Mouse (Mus musculus) gastrocnemius, adult 8-10 months (tissue): ENCODE measurements around the gene Timm44. TPM values are rescaled to one million over a fixed set of nuclear protein-coding genes. Genes with fewer than 3 reads are reported as not detected.
"Not testable (repeated sequence)": the region's sequence is repeated elsewhere in the genome, so short reads cannot be mapped to it uniquely, and the experiment has no call there.

ENCODE experiments used
- DNase-seq, 2 experiments: peaks; one replicate each; pipeline ENCODE4 v3.0.0; 2022; ENCODE audit warnings: low spot score in 2 of 2
- total RNA-seq, 4 experiments: library from RNA; stranded (reverse); gene quantifications; 2 replicates each; pipeline ENCODE4 v1.2.4; 2022

The Timm44 gene
- total RNA-seq, 4 experiments from 2014 or later: 53.9 to 58.7 (median 54.8) TPM

DNA sequence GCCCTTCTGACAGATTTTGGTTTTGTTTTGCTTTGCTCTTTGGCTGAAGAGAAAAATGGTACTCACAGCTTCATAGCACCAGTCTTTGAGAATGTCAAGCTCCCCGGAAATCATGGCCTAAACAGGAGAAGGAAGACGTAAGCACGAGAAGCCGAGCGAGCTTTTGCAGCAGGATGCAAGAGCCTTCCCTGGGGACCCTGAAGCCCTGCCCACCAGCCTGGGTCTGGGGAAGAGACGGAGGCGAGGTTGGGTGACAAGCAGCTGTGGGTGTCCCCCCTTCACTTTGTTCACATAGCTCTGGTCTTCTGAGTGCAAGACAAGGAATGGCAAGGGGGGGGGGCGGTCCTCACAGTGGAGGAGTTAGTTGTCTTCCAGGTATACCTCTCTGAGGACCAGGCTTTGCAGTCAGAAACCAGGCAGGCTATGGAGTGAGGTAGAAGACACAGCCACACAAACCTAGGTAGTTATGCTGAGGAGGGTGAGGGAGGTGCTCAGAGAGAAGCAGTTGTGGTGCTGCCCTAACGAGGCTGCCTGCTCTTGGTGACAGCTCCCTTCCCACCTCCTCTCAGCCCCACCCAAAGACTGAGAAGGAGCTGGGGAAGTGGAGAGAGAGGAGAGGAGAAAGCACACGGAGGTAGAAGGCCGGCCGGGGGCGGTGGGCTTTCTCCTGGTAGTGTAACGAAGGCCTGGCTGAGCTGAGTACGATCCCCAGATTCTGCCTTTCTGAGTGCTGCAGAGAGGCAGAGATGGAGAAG is 10.4 kb downstream of the Timm44 start:
- no peak for DNase-seq

DNA sequence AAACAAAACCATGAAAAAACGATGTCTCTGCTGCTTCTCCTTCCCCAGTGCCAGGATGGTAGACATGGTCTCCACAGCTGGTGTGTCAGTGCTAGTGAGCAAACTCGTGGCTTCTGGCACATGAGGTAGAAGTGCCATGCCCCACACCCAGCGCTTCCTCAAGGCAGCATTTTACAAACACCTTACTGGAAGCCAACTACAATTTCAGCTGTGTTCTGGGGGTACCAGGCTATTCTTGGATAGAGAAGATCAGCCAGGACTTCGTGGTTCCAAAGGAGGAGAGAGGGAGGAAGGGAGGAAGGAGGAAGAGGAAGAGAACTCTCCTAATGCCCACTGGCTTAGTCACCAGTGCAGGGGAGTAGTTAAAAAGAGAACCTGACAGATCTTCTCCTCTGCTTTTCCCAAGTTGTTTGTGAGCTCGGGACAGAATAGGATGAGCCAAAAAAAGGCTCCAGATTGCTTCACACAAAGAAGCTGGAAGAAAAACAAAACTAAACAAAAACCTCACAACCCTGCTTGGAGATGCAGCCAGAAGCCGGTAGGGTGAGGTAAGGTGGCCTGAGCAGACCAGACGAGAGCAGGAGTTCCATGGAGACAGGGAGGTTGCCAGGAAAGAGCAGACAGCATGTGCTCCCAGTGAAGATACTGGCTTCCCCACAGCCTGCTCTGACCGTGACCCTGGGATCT is 12.5 kb downstream of the Timm44 start:
- DNase-seq: no peak

DNA sequence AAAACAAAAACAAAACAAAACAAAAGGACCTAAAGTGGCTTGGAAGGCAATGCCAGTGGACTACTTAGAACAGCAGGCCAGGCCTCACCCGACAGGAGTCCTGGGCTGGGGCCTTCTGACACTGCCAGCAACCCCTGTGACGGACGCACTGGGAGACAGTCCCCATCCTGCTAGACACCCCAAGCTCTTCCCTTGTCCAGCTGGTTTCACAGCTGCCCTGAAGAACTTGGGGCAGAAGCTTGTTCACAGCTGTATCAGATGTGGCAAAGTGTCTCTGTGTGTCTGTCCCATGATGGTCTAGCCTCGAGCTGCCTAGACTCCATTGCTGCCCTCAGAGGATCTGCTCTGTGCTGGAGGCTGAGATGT is 15.9 kb downstream of the Timm44 start:
- no peak for DNase-seq

GRCm38 (mm10) chr8:4259125-4259804 is 16.4 kb downstream of the Timm44 start, which contains the start of gene Ctxn1:
TSS of gene Ctxn1 (minus strand) at chr8:4259274.
- DNase-seq: peak; percentile 84 to 88

DNA sequence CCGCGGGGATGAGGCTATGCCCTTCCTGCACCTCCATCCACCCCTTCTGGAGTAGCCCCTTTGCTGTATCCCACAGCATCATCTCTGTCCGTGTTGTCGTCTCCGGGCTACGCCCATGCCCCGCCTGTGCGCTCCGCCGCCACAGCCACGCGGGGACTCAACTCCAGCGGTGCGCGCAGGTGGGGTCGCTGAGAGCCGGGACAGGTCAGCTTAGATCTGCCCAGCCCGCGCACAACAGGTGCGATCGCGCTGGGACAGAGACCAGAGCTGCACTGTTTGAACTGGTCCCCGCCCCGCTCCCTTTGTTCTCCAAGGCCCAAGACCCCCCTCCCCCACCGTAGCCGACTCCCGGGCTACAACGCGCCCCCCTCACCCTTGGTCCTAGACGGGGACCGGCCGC is 17.0 kb downstream of the Timm44 start:
- DNase-seq: no peak

GRCm38 (mm10) chr8:4258233-4258632 is 17.5 kb downstream of the Timm44 start:
- DNase-seq: peak in 1 of 2 experiments; percentile 50

DNA sequence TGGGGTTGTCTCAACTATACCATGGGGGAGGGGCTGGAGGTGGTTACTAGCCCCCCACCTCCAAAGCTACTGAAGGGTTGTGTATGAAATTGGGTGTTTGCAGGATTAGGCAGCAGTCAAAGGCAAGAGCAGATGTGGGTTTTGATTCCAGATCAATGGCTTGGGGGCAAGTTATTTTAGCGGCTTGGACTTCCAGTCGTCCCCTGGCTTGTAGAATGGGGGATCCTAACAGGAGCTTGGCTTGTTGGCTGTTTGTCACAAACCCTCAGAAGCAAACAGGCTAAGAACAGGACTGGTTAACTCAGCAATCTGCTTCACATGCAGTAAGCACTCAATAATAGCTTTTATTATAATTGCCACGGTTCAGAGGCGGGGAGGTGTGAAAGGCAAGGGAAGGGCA is 18.4 kb downstream of the Timm44 start:
- no peak for DNase-seq

DNA sequence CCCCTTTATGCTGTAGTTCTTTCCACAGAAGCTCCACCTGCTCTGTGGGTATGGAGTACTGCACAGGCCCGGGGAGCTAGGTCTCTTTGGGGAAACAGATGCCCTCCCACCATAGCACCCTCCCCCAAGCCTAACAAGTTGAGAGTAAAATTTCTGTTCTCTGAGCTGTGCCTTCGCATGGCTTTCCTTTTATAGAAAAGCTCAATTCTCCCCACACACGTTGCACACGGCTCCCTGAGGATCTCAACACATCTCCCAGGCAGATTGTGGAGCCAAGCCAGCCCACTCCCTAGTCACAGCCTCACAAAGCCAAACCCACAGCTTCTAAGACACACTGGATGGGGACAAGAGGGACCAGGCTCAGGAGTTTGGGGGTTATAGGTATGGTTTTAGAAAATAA is 18.8 kb downstream of the Timm44 start:
- DNase-seq: no peak

- not testable (repeated sequence) for DNase-seq
These were observed 20.2 kb downstream of the Timm44 start for GRCm38 (mm10) chr8:4255471-4255870.

GRCm38 (mm10) chr8:4254001-4254400 is 21.7 kb downstream of the Timm44 start:
- DNase-seq: no peak

- peak; percentile 88 to 93 for DNase-seq
These were observed 22.5 kb downstream of the Timm44 start, which contains the start of gene Snapc2 for GRCm38 (mm10) chr8:4252934-4253841. TSS of gene Snapc2 (plus strand) at chr8:4253080.

DNA sequence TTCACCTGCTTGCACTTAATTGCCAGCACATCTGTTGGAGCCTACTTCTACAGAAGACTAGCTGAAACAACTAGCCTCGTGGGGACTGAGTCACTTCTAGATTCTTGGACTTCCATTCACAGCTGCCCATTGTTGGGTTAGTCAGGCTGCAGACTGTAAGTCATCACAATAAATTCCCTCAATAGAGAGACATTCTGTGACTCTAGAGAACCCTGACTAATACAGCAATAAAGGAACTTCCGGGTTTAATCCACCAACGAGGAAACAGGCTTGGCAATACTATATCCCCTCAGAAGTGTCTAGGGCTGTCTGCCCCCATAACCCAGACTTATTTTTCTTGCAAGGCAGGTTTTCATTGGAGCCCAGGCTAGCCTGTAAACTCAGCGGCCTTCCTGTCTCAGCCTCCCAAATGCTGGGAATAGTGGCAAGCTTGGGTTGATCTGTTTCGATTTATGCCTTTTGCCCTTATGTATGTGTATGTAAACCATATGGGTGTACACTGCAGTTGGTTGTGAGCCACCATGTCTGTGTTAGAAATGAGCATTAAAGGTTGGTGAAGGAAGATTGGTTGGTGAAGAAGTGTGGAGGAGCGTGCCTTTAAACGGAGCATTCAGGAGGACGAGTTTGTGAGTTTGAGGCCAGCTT is 23.5 kb downstream of the Timm44 start:
- no peak for DNase-seq

GRCm38 (mm10) chr8:4250306-4250970 is 25.3 kb downstream of the Timm44 start:
- peak; percentile 57 to 81 for DNase-seq

- DNase-seq: no peak
These were observed 26.5 kb downstream of the Timm44 start for GRCm38 (mm10) chr8:4249213-4249612.

DNA sequence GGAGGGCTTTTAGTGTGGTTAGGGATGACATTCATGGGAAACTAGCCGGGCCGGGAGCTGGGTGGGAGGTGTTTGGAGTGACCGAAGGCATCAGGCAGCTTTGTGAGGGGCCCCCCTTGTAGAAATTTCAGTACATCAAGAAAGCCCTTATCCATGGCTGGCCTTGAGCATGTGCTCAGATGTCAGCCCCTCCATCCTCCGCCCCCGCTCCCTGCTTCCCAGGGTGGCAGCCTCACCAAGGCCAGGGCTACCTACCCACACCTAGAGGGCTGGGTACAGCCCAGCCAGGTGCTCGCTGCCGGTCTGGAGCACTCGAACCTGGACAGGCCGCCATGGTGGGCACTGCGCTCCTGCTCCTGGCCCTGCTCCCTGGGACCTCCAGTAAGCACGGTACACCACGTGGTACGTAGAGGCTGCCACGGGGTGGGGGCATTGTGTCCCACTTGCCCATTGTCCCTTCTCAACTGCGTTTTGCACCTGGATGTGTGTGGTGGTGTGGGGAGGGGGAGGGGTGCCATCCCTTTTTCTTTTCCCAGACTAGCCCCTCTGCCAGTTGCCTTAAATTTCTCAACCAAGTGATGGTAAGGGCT is 27.7 kb downstream of the Timm44 start, which contains the start of gene Tgfbr3l:
Tgfbr3l (plus strand) TSS at position 264 of the 590 bp plus-strand sequence.
- DNase-seq: no peak

GRCm38 (mm10) chr8:4247241-4247640 is 28.5 kb downstream of the Timm44 start:
- no peak for DNase-seq

DNA sequence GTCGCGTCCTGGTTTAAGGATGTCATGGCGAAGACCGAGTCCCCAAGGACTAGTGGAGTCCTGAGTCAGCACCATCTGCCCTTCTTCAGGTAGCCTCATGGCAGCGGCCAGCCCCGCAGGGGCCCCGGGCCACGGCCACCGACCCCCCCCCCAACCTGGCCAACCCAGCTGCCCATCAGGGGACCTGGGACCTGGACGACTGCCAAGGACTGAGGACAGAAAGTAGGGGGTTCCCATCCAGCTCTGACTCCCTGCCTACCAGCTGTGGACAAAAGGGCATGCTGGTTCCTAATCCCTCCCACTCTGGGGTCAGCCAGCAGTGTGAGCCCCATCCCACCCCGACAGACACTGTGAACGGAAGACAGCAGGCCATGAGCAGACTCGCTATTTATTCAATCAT is 30.0 kb downstream of the Timm44 start:
- no peak for DNase-seq

- no peak for DNase-seq
These were observed 30.7 kb downstream of the Timm44 start for GRCm38 (mm10) chr8:4245061-4245460.

DNA sequence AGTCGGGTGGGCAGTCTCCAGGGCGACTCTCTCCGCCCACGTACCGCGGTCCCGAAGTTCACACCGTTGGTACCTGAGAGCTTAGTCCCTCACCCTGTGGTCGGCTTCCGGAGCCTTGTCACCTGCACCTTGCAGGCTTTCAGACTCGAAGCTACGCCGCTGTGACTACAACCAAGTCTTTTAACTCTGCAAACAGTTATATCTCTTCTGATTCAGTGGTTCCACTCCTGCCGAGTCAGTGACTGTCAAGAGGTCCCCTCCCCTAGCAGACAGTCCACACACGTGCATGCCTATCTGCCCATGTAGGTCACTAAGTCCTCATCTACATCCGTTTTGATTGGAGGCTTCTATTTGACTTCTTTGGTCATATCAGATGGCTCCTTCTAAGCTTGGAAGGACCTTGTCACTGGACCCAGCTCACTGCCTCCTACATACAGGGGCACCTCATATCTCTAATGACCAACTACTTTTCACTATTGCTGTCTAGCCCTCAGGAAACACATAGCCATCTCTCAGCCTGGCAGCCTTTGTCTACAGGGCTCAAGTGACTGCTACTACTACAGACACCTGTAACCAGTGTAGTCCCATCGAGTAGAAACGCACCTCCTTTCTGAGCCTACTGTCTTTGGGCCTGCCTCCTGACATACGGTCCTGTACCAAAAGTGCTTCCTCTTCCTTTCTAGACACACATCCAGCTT is 36.4 kb downstream of the Timm44 start:
- no peak for DNase-seq
